Mouse (Mus musculus): Measurements from ENCODE around the gene Bad.

- TF ChIP-seq POLR2A (IDR thresholded peaks at IDR 0.05; ENCODE audit: control insufficient read depth, extremely low read depth, insufficient read depth, low read length, poor library complexity) (no peak), CTCF (IDR thresholded peaks at IDR 0.05; ENCODE audit: borderline replicate concordance, control insufficient read depth, extremely low read depth, insufficient read depth, low read length, poor library complexity) (no peak)
These were observed 16.4 kb upstream of the Bad start, which contains the start of gene Catsperz for GRCm38 (mm10) chr19:6925307-6925573.

All from thymus, adult 2 months (tissue).